Mouse (Mus musculus) heart, adult 2 months (tissue): Measurements from ENCODE around the gene Epo.

Experiments used
- CTCF ChIP-seq: fragments of 200-600 bp; IDR thresholded peaks from 2 replicates; pipeline ENCODE4 v1.8.1; 2022; ENCODE audit warnings: antibody characterized with exemption, mild to moderate bottlenecking, moderate library complexity
- POLR2A ChIP-seq: fragments of 200-500 bp; IDR thresholded peaks from 2 replicates; pipeline ENCODE4 v1.6.1; 2011; ENCODE audit warnings: mild to moderate bottlenecking, low read depth, low read length, control low read depth; ENCODE audit not compliant: insufficient read depth

GRCm38 (mm10) chr5:137568223-137568798 lies 35.3 kb upstream of the Epo start:
- TF ChIP-seq CTCF (no peak), POLR2A (no peak)
